Mouse (Mus musculus) liver, adult 2 months (tissue): ENCODE data around the gene Spen. TPM values are rescaled to one million over a fixed set of nuclear protein-coding genes. Genes with fewer than 3 reads are reported as not detected.
"Not testable (repeated sequence)": the region's sequence is repeated elsewhere in the genome, so short reads cannot be mapped to it uniquely, and the experiment has no call there.

Source experiments
- DNase-seq: peaks from one replicate; pipeline ENCODE4 v3.0.0-alpha.2; 2011; ENCODE audit warnings: low read depth, low spot score; ENCODE audit errors: extremely low read depth
- H3K27ac ChIP-seq: fragments of 200-500 bp; replicated peaks from 2 replicates; pipeline ENCODE4 v1.5.1; 2012; ENCODE audit warnings: low read depth, mild to moderate bottlenecking, control low read depth, inconsistent platforms, low read length; ENCODE audit not compliant: insufficient read depth
- H3K27me3 ChIP-seq: fragments of 200-500 bp; 2 replicates; pipeline ENCODE4 v1.6.1; 2012; ENCODE audit warnings: mild to moderate bottlenecking, moderate library complexity, low read length, inconsistent platforms; ENCODE audit not compliant: control insufficient read depth, insufficient read depth
- H3K36me3 ChIP-seq: fragments of 200-500 bp; 2 replicates; pipeline ENCODE4 v1.6.1; 2012; ENCODE audit warnings: low read length, inconsistent platforms; ENCODE audit not compliant: control insufficient read depth, insufficient read depth
- H3K4me1 ChIP-seq: fragments of 200-500 bp; 2 replicates; pipeline ENCODE4 v1.6.1; 2011; ENCODE audit warnings: low read length; ENCODE audit not compliant: control insufficient read depth, insufficient read depth
- H3K4me3 ChIP-seq: fragments of 200-500 bp; 2 replicates; pipeline ENCODE4 v1.5.1; 2011; ENCODE audit warnings: low read depth, mild to moderate bottlenecking, control low read depth, low read length, moderate library complexity; ENCODE audit not compliant: insufficient read depth
- H3K79me2 ChIP-seq: fragments of 200-500 bp; 2 replicates; pipeline ENCODE4 v1.6.1; 2012; ENCODE audit warnings: inconsistent platforms, mild to moderate bottlenecking, low read length, moderate library complexity; ENCODE audit not compliant: control insufficient read depth, insufficient read depth
- H3K9ac ChIP-seq: fragments of 200-500 bp; 2 replicates; pipeline ENCODE4 v1.6.1; 2012; ENCODE audit warnings: low read depth, mild to moderate bottlenecking, control low read depth, inconsistent platforms, low read length
- CTCF ChIP-seq: fragments of 200-500 bp; IDR thresholded peaks from 2 replicates; pipeline ENCODE4 v1.5.1; 2011; ENCODE audit warnings: low read depth, low read length, control low read depth
- POLR2A ChIP-seq: fragments of 200-500 bp; IDR thresholded peaks from 2 replicates; pipeline ENCODE4 v1.6.1; 2011; ENCODE audit warnings: low read length, control low read depth; ENCODE audit not compliant: insufficient read depth; ENCODE audit errors: extremely low read depth
- WGBS: fragments of 180-500 bp; shearing (Covaris S2); methylation state at CpG from one replicate; pipeline ENCODE4 v1.1.7; 2018; 5-methylcytosine and 5-hydroxymethylcytosine counted together
- polyA plus RNA-seq: library from polyadenylated mRNA; depleted of rRNA; stranded (reverse); fragments of >200 nt; gene quantifications from 2 replicates; pipeline ENCODE4 v1.2.3, GENCODE M21; 2012
- total RNA-seq: library from RNA; depleted of rRNA; stranded (reverse); fragments of >200 nt; gene quantifications from 2 replicates; pipeline ENCODE4 v1.2.3, GENCODE M21; 2014

The Spen gene
- total and polyA plus RNA-seq, 2 experiments: 7.5 to 8.1 TPM

GRCm38 (mm10) chr4:141564209-141564608 lies 25.8 kb upstream of the Spen start:
- TF ChIP-seq POLR2A: no peak
- no peak for TF ChIP-seq CTCF
- DNase-seq: no peak
- no peak overlapping the region for H3K27ac ChIP-seq

GRCm38 (mm10) chr4:141562281-141562680 lies 23.9 kb upstream of the Spen start:
- H3K36me3 ChIP-seq: no peaks in the 10 kb centered on the region
- no peaks in the 10 kb centered on the region for H3K79me2 ChIP-seq
- H3K27me3 ChIP-seq: no peaks in the 10 kb centered on the region
- peaks cover 5% of the 10 kb centered on the region for H3K4me1 ChIP-seq
- DNase-seq: peak; percentile 48
- 78% methylated on average over 11 of the region's 11 CpGs for WGBS
- no peak overlapping the region for H3K9ac ChIP-seq
- H3K4me3 ChIP-seq: no peak overlapping the region
- no peak for TF ChIP-seq POLR2A
- TF ChIP-seq CTCF: no peak
- H3K27ac ChIP-seq: no peak overlapping the region

More at GRCm38 (mm10) chr4:141564209-141564608, 25.8 kb upstream of the Spen start:
- no peak overlapping the region for H3K9ac ChIP-seq
- no peaks in the 10 kb centered on the region for H3K36me3 ChIP-seq
- no peaks in the 10 kb centered on the region for H3K79me2 ChIP-seq
- 97% methylated on average over 4 of the region's 4 CpGs for WGBS
- H3K4me1 ChIP-seq: 0 out of 2 replicates have a peak, but pooled peaks cover 1% of the 10 kb centered on the region
- H3K27me3 ChIP-seq: no peaks in the 10 kb centered on the region
- H3K4me3 ChIP-seq: no peak overlapping the region

- H3K79me2 ChIP-seq, DNase-seq, H3K9ac ChIP-seq, H3K27ac ChIP-seq, H3K27me3 ChIP-seq, H3K4me1 ChIP-seq, H3K4me3 ChIP-seq, H3K36me3 ChIP-seq: not testable (repeated sequence)
- 96% methylated on average over 5 of the region's 5 CpGs for WGBS
Observed at GRCm38 (mm10) chr4:141561331-141561919, 23.0 kb upstream of the Spen start.

GRCm38 (mm10) chr4:141559898-141560263 lies 21.5 kb upstream of the Spen start:
- Histone ChIP-seq H3K9ac (peak overlapping the region; percentile 57), H3K27ac (peak overlapping the region; percentile 81), H3K4me3 (peak overlapping the region; percentile 36), H3K36me3 (no peaks in the 10 kb centered on the region), H3K27me3 (no peaks in the 10 kb centered on the region), H3K4me1 (peaks cover 5% of the 10 kb centered on the region), H3K79me2 (no peaks in the 10 kb centered on the region)
- peak; percentile 84 for DNase-seq
- TF ChIP-seq CTCF (peak; percentile 97), POLR2A (0 out of 2 replicates have a peak, but pooled peaks have one; percentile 23)
- under 1% methylated on average over 9 of the region's 9 CpGs for WGBS

- no peaks in the 10 kb centered on the region for H3K79me2 ChIP-seq
Observed at GRCm38 (mm10) chr4:141559131-141559897, 20.9 kb upstream of the Spen start.

GRCm38 (mm10) chr4:141558658-141559057 lies 20.3 kb upstream of the Spen start:
- Histone ChIP-seq H3K9ac (peak overlapping the region; percentile 48), H3K4me3 (peak overlapping the region; percentile 10), H3K4me1 (peaks cover 5% of the 10 kb centered on the region), H3K27me3 (no peaks in the 10 kb centered on the region), H3K36me3 (no peaks in the 10 kb centered on the region), H3K27ac (peak overlapping the region; percentile 81), H3K79me2 (no peaks in the 10 kb centered on the region)
- DNase-seq: peak; percentile 53
- 27% methylated on average over 16 of the region's 16 CpGs for WGBS
- TF ChIP-seq CTCF (no peak), POLR2A (no peak)

More at GRCm38 (mm10) chr4:141559131-141559897, 20.9 kb upstream of the Spen start:
- Histone ChIP-seq H3K27me3 (no peaks in the 10 kb centered on the region), H3K4me3 (peak overlapping the region; percentile 36), H3K27ac (peak overlapping the region; percentile 81), H3K4me1 (peaks cover 5% of the 10 kb centered on the region), H3K9ac (peak overlapping the region; percentile 57), H3K36me3 (no peaks in the 10 kb centered on the region)
- 1% methylated on average over 30 of the region's 30 CpGs for WGBS
- TF ChIP-seq CTCF: no peak
- peak; percentile 90 for DNase-seq

GRCm38 (mm10) chr4:141556163-141556562 lies 17.8 kb upstream of the Spen start:
- not testable (repeated sequence) for H3K4me3 ChIP-seq, H3K27me3 ChIP-seq, DNase-seq, H3K36me3 ChIP-seq, H3K9ac ChIP-seq, H3K4me1 ChIP-seq, H3K79me2 ChIP-seq, H3K27ac ChIP-seq
- 94% methylated on average over 6 of the region's 6 CpGs for WGBS

- not testable (repeated sequence) for H3K27me3 ChIP-seq, DNase-seq, H3K4me3 ChIP-seq, H3K79me2 ChIP-seq, H3K36me3 ChIP-seq, H3K4me1 ChIP-seq, H3K9ac ChIP-seq, H3K27ac ChIP-seq
- WGBS: 94% methylated on average over 8 of the region's 9 CpGs
Observed at GRCm38 (mm10) chr4:141554255-141554865, 16.0 kb upstream of the Spen start.
